Mouse (Mus musculus) urinary bladder, postnatal 10 days (tissue): ENCODE measurements around the gene Emc9.
A peak's percentile ranks its signal among the peaks of the same experiment; 100 is the strongest.

Experiments used
- DNase-seq: peaks from one replicate; pipeline ENCODE4 v3.0.0; 2022; ENCODE audit warnings: low spot score

Gene Emc9

DNA sequence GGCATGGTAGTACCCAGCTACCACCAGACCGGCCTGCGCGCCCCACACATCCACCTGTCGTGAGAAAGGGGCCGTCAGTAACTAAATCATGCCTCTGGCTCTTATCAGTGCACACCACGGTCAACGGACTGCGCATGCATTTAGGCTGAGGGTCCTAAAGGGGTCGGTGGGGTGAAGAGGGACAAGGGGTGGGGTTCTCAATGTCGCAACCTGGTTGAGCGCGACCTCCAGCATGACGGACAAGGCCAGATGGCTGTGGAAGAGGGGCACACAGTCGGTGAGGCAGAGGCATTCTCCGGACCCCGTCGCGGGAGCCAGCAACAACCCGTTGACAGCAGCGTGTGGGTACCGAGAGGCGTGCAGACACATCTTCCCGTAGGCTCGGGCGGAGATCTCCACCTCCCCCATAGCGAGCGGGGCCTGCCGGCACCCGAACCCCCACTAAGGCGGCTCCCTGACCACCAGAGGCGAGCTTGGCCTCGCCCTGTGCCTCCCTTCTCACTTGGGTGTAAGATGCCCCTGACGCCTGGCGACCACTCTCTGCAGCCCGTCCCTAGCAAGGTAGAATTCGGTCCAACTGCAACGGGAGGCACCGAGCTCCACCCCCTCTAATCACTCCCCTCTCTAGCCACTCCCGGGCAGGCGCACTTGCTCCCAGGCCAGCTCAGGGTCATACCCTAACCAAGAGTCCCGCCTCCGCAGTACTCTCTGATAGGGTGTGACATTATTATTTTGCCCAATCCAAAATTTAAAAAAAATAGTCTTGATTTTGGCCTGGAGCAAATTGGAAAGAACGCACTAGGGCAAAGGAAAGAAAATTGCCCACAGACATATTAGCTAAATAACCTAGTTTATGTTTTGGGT is at the start of gene Emc9:
Emc9 (minus strand) TSS at position 601 of the 864 bp plus-strand sequence.
- DNase-seq: no peak

DNA sequence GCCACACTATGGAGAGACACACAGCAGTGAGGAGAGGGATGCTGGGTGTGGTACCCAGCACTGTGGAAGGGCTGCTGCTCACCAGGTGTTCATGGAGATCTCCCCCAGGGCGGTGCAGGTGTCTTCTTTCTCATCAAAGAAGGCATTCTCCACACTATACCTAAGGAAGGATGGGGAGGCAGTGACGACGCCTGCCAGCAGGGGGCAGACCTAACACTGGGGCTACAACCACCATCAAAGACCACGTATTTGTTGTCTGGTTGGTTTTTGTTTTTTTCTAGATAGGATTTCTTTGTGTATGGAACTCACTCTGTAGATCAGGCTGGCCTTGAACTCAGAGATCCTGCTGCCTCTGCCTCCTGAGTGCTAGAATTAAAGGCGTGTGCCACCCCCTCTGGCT is 44.2 kb upstream of the Emc9 start:
- DNase-seq: no peak

DNA sequence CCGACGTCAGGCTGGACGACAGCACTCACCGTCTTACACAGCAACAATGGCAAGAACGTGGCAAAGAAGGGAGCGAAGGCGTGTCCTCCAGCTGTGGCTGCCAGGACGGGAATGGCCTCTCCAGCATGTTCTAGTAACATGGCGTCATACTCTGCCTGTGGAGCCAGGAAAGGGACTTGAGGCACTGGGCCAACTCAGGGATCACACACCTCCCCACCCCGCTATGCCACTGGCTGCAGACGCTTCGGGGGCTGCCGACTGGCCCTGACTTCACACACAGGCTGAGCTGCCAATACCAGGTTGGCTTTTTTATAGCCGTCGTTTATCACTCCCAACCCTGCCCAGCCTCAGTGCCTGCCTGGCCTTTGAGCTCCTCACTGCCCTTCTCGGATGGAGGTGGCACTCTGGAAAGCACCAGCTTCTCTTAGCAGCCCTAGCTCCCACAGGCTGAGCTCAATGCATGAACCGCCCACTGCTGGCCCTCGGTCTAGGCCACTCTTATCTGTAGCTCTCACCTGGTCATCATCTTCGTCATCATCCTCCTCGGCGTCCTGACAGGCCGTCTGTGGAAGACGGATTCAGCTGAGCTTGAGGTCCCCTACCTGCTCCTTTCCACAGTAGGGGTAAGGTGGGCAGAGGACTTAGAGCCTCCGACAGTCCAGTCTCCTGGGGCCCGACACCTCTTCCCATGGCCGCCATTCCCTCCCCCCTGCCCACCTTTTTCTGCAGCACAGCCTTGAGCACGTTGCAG is 43.1 kb upstream of the Emc9 start:
- no peak for DNase-seq

DNA sequence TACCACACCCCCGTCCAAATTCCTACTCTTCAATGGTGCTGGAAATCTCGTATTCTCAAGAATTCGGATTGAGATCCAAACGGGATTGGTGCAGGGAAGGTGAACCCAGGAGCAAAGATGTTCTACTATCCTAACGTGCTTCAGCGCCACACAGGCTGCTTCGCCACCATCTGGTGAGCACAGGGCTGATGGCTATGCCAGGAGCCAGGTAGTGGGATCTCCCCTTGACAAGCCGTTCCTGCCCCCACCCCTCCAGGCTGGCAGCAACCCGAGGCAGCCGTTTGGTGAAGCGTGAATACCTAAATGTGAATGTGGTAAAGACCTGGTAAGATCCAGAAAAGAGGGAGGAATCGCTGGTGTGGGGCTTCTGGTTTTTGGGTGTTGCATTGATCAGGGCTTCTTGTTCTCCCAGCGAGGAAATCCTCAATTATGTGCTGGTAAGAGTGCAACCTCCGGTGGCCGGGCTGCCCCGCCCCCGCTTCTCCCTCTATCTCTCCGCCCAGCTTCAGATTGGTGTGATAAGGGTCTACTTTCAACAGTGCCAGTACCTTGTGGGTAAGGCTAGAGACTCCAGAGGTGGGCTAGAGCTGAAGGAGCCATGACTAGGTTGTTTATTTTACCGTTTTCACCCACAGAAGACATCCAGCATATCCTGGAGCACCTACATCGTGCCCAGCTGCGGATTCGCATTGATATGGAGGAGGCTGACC is 33.5 kb upstream of the Emc9 start:
- DNase-seq: no peak

DNA sequence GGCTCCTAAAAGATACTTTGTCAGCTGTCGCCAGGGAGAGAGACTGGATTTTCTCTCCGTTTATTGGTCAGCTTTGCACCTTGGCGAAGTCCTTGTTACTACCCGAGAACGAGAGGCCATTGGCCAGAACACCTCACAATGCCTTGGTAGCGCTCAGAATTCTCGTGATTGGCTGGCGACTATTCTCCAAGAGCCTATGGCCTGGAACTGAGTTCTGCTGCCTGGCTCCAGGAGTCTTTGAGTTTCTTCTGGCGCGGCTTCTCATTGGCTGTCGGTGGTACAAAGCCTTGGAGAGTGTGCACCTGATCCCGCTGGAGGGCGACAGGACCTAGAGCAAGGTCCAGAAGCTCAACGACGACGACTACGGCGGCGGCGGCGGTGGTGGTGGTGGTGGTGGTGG is 32.7 kb upstream of the Emc9 start, which contains the start of gene Rec8:
Rec8 (plus strand) TSS at position 216 of the 400 bp plus-strand sequence.
- DNase-seq: no peak

DNA sequence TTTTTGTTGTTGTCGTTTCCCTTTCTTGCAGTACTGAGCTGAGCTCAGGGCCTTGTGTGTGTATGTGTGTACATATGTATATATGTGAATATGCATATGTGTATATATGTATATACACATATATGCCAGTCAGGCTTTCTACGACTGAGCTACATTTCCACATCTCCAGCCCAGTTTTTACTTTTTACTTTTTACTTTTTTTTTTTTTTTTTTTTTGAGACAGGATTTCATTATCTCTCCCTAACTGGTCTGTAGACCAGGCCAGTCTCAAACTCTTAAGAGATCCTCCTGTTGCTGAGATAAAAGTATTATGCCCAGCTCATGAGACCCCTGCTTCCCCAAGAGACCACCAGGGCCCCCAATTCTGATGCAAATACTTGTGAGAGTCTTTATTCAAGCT is 31.7 kb upstream of the Emc9 start:
- DNase-seq: no peak

DNA sequence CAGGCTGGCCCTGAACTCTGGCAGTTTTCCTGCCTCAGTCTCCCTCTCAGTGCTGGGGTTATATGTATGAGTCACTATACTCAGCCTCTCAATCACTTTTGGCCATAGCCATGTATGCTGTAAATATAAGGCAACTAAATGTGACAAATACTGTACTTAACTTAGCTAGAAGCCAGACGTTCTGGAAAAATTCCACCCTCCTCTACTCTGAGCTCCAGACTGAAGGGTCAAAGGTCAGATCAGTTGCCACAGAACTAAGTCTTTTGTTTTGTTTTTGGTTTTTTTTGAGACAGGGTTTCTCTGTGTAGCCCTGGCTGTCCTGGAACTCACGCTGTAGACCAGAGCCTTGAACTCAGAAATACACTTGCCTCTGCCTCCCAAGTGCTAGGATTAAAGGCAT is 30.8 kb upstream of the Emc9 start:
- no peak for DNase-seq

DNA sequence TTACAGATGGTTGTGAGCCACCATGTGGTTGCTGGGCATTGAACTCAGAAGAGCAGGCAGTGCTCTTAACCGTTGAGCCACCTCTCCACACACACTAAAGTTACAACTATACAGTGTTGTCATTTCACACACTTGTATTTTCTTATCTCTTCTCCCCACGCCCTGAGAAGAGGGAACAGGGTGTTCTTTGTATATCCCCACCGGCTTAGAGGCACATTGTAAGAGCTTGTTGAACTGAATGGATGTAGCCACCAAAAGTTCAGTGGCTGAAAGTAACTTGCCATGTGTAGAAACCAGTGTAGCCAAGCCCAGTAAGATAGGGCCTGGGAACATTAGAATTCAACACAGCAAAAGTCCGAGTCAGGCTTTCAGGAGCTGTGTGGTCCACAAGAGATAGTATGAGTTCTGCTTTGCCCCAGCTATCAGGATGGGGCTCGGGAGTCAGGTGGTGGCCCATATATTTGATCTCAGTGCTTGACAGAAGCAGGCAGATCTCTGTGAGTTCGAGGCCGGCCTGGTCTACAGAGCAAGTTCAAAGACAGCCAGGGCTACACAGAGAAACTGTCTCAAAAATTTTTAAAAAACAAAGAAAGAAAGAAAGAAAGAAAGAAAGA is 29.6 kb upstream of the Emc9 start:
- DNase-seq: no peak

DNA sequence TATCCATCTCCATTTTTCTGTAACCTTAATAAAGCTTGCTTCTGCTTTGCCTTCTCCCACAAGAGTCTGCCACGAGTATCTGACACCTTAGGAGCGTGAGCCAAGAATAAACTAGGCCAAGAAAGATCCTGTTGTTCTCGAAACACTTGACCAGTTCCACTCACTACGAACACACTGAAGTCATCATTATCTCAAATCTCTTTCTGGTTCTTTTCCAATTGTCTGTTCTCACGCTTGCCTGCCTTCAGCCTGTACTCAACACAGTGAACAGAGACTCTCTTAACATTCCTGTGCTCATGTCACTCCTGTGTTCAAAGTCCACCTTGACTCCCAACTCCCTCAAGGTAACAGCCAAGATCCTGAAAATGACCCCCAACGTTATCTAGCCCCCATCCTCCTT is 28.2 kb upstream of the Emc9 start:
- no peak for DNase-seq

DNA sequence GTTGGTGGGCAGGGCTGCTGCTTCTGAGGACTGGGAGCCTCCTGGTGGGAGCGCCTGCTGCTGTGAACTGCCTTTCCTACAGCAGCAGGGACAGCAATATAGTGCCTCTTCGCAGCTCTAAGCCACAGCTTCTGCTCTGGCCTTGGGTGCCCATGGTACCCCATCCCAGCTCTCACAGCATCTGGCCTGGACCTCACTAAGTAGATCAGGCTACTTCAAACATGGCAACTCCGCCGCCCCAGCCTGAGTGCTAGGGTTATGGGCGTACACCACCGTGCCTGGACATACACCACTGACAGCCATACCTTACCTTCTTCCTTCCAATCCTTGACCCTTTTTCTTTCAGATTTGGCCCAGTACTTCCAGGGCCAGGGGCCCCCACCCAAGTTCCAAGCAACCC is 23.2 kb upstream of the Emc9 start:
- no peak for DNase-seq

DNA sequence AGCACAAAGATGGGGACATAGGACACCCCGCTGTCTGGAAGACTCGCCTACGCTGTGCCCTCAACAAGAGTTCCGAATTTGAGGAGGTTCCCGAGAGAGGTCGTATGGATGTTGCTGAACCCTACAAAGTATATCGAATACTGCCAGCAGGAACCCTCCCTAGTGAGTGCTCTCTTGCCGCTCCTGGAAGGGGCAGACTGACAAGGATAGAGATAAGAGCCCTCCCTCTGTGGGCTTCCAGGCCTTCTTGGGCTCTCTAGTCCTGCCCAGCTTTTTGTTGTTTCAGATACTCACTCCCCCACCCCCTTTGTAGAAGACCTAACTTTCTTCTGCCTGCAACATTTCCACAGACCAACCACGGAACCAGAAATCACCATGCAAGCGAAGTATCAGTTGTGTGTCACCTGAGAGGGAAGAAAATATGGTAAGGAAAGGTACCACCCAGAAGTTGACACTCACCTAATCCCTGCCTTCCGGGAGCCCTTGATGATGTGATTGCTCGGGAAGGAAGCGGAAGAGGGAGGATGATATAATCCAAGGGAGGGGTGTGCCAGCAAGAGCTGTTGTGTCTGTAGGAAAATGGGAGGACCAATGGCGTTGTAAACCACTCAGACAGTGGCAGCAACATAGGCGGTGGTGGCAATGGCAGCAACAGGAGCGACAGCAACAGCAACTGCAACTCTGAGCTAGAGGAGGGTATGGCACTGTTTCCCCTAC is 20.8 kb upstream of the Emc9 start:
- no peak for DNase-seq

DNA sequence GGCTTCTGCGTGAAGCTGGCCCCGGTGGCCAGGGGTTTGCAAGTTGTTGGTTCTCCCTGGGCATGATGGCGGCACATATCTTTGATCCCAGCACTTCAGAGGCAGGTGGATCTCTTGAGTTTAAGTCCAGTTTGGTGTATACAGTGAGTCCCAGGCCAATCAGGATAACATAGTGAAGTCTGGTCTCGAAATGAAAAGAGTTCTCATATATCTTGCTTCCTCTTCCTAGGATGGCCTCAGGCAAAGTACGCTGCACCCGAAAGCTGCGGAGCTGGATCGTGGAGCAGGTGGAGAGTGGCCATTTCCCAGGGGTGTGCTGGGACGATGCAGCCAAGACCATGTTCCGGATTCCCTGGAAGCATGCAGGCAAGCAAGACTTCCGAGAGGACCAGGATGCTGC is 19.7 kb upstream of the Emc9 start:
- no peak for DNase-seq

DNA sequence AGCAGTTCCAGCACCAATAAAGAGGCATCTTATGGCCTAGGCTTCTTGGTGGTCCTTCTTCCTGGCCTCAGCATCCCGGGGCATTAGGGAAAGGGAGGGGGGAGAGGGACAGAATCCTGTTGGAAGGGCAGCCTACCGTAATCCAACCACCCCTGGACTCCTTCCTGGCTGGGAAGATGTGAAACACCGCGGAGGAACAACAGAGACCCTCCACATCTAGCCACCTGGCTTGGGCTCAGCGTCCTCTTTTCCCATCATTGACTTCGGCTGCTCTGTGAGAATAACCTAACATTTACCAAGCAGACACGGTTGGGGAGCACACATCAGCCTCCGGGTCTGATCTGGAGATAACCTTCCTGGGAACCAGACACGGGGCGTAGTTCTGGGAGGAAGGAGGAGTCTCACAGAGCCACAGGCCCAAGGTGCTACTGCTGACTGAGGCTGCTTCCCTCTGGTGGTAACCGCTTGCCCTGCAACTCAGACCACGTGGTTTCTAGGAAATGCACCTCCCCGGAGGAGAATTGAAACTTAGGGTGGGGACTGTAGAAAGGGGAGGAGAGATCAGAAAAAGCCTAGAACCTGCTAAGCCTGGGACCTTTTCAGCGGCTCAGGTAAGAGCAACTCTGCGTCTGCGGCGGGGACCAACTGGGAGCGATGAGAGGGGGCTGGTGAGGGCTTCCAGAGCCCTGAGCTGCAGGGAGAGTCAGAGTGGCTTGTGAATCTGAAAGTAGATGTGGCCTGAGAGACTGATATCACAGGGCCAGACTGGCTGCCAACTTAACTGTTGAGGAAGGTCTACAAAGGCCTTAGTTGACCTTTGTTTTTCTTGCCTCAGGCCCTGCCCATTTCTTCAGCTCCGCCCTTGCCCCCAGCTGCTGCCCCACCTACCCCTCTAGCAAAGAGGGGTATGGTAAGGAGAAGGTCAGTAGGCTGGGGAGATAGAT is 18.8 kb upstream of the Emc9 start:
- peak; percentile 61 for DNase-seq

DNA sequence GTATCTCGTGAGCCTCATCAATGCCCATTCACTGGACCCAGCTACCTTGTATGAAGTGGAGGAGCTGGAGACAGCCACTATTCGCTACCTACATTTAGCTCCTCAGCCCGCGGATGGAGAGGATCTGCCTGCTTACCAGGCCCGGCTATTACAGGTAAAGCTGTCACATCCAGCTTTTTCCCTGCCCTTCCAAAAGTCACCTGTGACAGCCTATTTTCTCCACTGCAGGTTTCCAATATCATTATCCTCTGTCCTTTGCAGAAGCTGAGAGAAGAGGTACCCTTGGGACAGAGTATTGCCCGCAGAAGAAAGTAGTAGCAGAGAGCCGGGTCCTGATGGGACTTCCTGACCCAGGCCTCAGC is 18.1 kb upstream of the Emc9 start, which contains the start of gene Irf9:
Irf9 (plus strand) TSS at position 301 of the 362 bp plus-strand sequence.
- no peak for DNase-seq

DNA sequence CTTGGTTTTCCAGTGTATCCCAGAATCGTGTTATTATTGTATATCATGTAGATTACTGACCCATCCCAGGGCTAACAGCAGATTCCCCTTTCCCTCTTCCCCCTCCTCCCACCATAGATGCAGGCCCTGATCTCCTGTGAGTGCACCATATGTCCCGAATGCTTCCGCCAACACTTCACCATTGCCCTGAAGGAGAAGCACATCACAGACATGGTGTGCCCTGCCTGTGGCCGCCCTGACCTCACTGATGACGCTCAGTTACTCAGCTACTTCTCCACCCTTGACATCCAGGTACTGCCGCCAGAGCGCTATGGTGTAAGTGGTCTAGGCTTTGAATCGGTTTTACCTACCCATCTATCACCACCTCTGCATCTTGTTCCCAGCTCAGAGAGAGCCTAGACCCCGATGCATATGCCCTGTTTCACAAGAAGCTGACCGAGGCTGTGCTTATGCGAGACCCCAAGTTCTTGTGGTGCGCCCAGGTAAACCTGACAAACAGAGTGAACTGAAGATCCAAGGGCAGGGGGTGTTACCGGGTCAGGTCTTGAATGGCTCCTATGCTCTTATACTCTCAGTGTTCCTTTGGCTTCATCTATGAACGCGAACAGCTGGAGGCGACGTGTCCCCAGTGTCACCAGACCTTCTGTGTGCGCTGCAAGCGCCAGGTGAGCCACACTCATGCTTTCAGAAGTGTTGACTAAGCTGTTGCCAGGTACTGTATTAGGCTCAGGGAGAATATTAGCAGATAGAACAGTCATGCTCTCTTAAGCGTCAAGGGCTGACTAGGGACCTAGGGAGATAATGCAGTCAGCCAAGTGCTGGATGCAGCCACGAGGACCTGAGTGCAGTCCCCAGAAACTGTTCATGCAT is 13.7 kb upstream of the Emc9 start:
- DNase-seq: no peak

DNA sequence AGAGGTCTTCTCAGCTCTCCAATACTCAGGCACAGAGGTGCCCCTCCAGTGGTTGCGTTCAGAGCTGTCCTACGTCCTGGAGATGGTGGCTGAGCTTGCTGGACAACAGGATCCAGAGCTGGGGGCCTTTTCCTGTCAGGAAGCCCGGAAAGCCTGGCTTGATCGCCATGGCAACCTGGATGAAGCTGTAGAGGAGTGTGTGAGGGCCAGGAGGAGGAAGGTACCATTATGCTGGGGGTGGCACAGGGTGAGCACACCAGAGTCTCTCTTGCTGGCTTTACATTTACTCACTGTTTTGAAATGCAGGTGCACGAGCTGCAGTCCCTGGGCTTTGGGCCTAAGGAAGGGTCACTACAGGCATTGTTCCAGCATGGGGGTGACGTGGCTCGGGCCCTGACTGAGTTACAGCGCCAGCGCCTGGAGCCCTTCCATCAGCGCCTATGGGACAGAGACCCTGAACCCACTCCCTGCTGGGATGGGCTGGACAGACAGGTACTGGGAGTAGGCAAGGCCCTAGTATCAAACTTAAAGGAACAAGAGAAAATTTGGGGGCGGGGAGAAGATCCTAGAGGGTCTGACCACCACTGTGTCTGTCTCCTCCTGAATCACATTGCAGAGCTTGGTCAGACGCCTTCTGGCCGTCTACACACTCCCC is 11.1 kb upstream of the Emc9 start:
- DNase-seq: no peak

DNA sequence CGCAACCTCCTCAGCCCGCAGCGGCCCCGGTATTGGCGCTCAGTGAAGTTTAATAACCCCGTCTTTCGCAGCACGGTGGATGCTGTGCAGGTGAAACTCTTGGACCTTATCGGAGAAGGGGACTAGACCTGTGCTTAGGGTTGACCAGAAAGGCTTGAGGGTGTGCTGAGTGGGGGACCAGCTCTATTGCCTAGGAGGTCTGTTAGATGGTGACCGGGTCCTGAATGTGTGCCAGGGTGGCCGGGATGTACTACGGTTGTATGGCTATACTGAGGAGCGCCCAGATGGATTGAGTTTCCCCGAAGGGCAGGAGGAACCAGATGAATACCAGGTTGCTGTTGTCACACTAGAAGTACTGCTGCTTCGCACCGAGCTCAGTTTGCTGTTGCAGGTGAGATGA is 7.1 kb upstream of the Emc9 start:
- no peak for DNase-seq

DNA sequence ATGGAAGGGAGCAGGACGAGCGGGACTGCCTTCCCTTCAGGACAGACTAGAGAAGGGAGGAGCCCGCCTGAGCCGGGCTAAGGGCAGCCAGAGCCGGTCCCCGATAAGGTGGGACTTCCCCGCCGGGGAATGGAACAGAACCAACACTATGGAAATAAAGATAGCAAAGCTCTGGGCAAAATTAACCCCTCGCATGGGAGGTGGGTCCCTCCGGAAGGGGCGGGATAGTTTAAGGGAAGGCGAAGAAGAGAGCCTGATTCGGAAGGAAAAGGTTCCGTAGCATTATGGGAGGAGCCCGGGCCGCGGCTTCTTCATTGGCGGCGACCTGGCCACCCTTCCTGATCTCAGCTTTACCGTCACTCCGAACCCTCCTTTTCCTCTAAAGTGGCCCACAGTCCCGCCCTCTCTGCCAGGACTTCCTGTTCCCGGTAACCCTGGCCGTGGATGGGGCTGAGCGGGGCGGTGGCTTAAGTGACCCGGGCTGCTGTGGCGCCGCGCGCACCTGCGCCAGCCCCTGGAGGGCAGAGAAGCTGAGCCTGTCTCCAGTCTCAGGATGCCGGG is 6.3 kb upstream of the Emc9 start, which contains the start of gene Rnf31:
Rnf31 (plus strand) TSS at position 378 of the 561 bp plus-strand sequence.
- peak; percentile 69 for DNase-seq
